Mouse (Mus musculus): ENCODE results near the gene Spata13.

The Spata13 gene

GRCm38 (mm10) chr14:60715686-60716085 lies 81.9 kb downstream of the Spata13 start:
- no peak for DNase-seq (ENCODE audit: low spot score in 2 of 2)

GRCm38 (mm10) chr14:60721304-60721703 lies 87.5 kb downstream of the Spata13 start:
- DNase-seq (ENCODE audit: low spot score in 2 of 2) = no peak

GRCm38 (mm10) chr14:60721938-60722337 lies 88.1 kb downstream of the Spata13 start:
- DNase-seq (ENCODE audit: low spot score in 2 of 2) = no peak

GRCm38 (mm10) chr14:60726091-60726490 lies 92.3 kb downstream of the Spata13 start:
- no peak for DNase-seq (ENCODE audit: low spot score in 2 of 2)

GRCm38 (mm10) chr14:60727130-60727529 lies 93.3 kb downstream of the Spata13 start:
- no peak for DNase-seq (ENCODE audit: low spot score in 2 of 2)

GRCm38 (mm10) chr14:60732081-60732480 lies 98.3 kb downstream of the Spata13 start:
- no peak for DNase-seq (ENCODE audit: low spot score in 2 of 2)

- DNase-seq (ENCODE audit: low spot score in 2 of 2) = no peak
Observed at GRCm38 (mm10) chr14:60732787-60733186, 99.0 kb downstream of the Spata13 start.

GRCm38 (mm10) chr14:60733706-60734105 lies 99.9 kb downstream of the Spata13 start:
- no peak for DNase-seq (ENCODE audit: low spot score in 2 of 2)

GRCm38 (mm10) chr14:60735206-60735605 lies 101.4 kb downstream of the Spata13 start:
- no peak for DNase-seq (ENCODE audit: low spot score in 2 of 2)

GRCm38 (mm10) chr14:60735848-60736547 lies 102.2 kb downstream of the Spata13 start:
- DNase-seq (ENCODE audit: low spot score in 2 of 2) = no peak

- DNase-seq (ENCODE audit: low spot score in 2 of 2) = no peak
Observed at GRCm38 (mm10) chr14:60736591-60737192, 102.9 kb downstream of the Spata13 start.

GRCm38 (mm10) chr14:60737202-60737611 lies 103.4 kb downstream of the Spata13 start:
- DNase-seq (ENCODE audit: low spot score in 2 of 2) = no peak

GRCm38 (mm10) chr14:60738434-60738938 lies 104.7 kb downstream of the Spata13 start:
- DNase-seq (ENCODE audit: low spot score in 2 of 2) = no peak

GRCm38 (mm10) chr14:60739155-60739554 lies 105.4 kb downstream of the Spata13 start:
- no peak for DNase-seq (ENCODE audit: low spot score in 2 of 2)

- DNase-seq (ENCODE audit: low spot score in 2 of 2) = no peak
Observed at GRCm38 (mm10) chr14:60739616-60740015, 105.8 kb downstream of the Spata13 start.

GRCm38 (mm10) chr14:60740507-60740906 lies 106.7 kb downstream of the Spata13 start:
- DNase-seq (ENCODE audit: low spot score in 2 of 2) = no peak

GRCm38 (mm10) chr14:60741033-60741432 lies 107.2 kb downstream of the Spata13 start:
- no peak for DNase-seq (ENCODE audit: low spot score in 2 of 2)

GRCm38 (mm10) chr14:60741490-60741981 lies 107.7 kb downstream of the Spata13 start:
- DNase-seq (ENCODE audit: low spot score in 2 of 2) = no peak

GRCm38 (mm10) chr14:60743681-60744080 lies 109.9 kb downstream of the Spata13 start:
- DNase-seq (ENCODE audit: low spot score in 2 of 2) = no peak

- no peak for DNase-seq (ENCODE audit: low spot score in 2 of 2)
Observed at GRCm38 (mm10) chr14:60745201-60745600, 111.4 kb downstream of the Spata13 start.

- DNase-seq (ENCODE audit: low spot score in 2 of 2) = no peak
Observed at GRCm38 (mm10) chr14:60746141-60746540, 112.3 kb downstream of the Spata13 start.

GRCm38 (mm10) chr14:60747154-60747870 lies 113.5 kb downstream of the Spata13 start:
- no peak for DNase-seq (ENCODE audit: low spot score in 2 of 2)
